ENCODE assay signal across 10 mouse cellular contexts in the genomic region with DNA sequence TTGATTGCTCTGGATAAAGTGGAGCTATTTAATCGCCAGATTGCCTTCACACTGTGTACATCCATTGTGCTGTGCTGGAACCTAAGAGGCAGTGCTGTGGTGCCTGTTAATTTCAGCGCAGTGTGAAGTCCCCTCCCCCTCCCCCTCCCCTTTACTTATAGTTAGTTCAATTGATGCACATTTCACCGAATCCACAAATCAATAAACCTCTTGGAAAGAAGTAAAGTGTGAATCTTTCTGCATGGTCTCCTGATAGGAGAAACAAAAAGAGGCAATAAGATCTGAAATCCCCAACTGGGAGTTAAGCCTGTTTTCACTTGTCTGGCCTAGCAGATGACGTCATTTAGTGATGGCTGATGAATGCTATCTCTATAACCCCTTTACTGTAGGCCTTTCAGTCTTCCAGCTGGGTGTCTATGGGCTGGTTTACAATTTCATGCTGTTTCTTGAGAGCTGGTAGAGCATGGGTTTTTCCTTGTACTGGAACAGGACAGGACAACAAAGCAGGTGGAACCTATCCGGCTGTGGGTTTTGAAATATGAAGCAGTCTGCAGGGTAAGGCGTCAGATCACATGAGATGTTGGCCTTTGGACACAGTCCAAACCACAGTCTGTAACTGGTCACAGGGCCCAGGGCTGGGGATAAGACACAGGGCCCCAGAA.
DNase-seq lines count a peak whose midpoint lies in the region; ATAC-seq lines count a peak whose summit lies in the region.
"Had no signal": no experiment of that assay in that cellular context is flagged by ENCODE, and none has a peak within 500 bp of the region (broad histone marks: within the 10 kb centered on the region; RNA-seq: fewer than 3 reads in every experiment).

No protein-coding gene starts in this region.

- no peak overlapping the region for H3K9ac ChIP-seq in neural tube, embryonic 11.5 days (ENCODE audit: low read length)
- no peak overlapping the region for H3K9ac ChIP-seq in intestine, embryonic 15.5 days
- H3K9ac ChIP-seq: heart, embryonic 15.5 days had no signal

- no peaks in the 10 kb centered on the region for H3K9me3 ChIP-seq in neural tube, embryonic 11.5 days (ENCODE audit: control insufficient read depth, low read length)
- H3K9me3 ChIP-seq in midbrain, embryonic 10.5 days (replicated peaks) = no peaks in the 10 kb centered on the region
- H3K9me3 ChIP-seq in intestine, embryonic 15.5 days = no peaks in the 10 kb centered on the region
- H3K9me3 ChIP-seq: heart, embryonic 15.5 days had no signal

- H3K27me3 ChIP-seq in neural tube, embryonic 11.5 days (ENCODE audit: control insufficient read depth, insufficient read depth, low read length) = no peaks in the 10 kb centered on the region
- no peaks in the 10 kb centered on the region for H3K27me3 ChIP-seq in midbrain, embryonic 10.5 days (ENCODE audit: low read depth, poor library complexity, severe bottlenecking)
- H3K27me3 ChIP-seq in intestine, embryonic 15.5 days (replicated peaks) = no peaks in the 10 kb centered on the region
- H3K27me3 ChIP-seq: heart, embryonic 15.5 days; Patski had no signal

- 0 out of 2 replicates have a peak, but pooled peaks have one; percentile 47 for ATAC-seq in frontal cortex, adult (ENCODE audit: low TSS enrichment)
- peak; percentile 91 for ATAC-seq in neural tube, embryonic 11.5 days (ENCODE audit: insufficient read depth, low FRiP score, low TSS enrichment)
- no peak for ATAC-seq in intestine, embryonic 15.5 days
- no peak for ATAC-seq in inflammation-experienced regulatory T-cells, adult 6 months
- ATAC-seq: Patski had no signal

- no peak for DNase-seq in frontal cortex, postnatal 14 days (ENCODE audit: low spot score in 2 of 2)
- peak; percentile 29 for DNase-seq in neural tube, embryonic 11.5 days (ENCODE audit: low spot score)
- DNase-seq in neural tube, embryonic 10.5 days (ENCODE audit: extremely low spot score, low spot score) = no peak
- no peak for DNase-seq in midbrain, embryonic 10.5 days (ENCODE audit: low spot score)
- DNase-seq in adrenal gland, postnatal 4 days (ENCODE audit: low spot score in 2 of 2) = no peak

- H3K36me3 ChIP-seq in neural tube, embryonic 11.5 days (ENCODE audit: control insufficient read depth, insufficient read depth, low read length) = no peaks in the 10 kb centered on the region
- no peaks in the 10 kb centered on the region for H3K36me3 ChIP-seq in midbrain, embryonic 10.5 days
- no peaks in the 10 kb centered on the region for H3K36me3 ChIP-seq in intestine, embryonic 15.5 days
- H3K36me3 ChIP-seq: heart, embryonic 15.5 days had no signal

- H3K4me1 ChIP-seq in neural tube, embryonic 11.5 days (ENCODE audit: control insufficient read depth, insufficient read depth, low read length) = no peaks in the 10 kb centered on the region
- peaks cover 16% of the 10 kb centered on the region for H3K4me1 ChIP-seq in midbrain, embryonic 10.5 days
- no peaks in the 10 kb centered on the region for H3K4me1 ChIP-seq in intestine, embryonic 15.5 days (replicated peaks)
- H3K4me1 ChIP-seq: heart, embryonic 15.5 days had no signal

- H3K27ac ChIP-seq in neural tube, embryonic 11.5 days (ENCODE audit: low read depth, low read length) = no peak overlapping the region
- peak overlapping the region; percentile 64; the same call in 1 of the 2 replicates for H3K27ac ChIP-seq in midbrain, embryonic 10.5 days (replicated peaks)
- no peak overlapping the region for H3K27ac ChIP-seq in intestine, embryonic 15.5 days
- H3K27ac ChIP-seq: heart, embryonic 15.5 days had no signal

- no peak overlapping the region for H3K4me3 ChIP-seq in neural tube, embryonic 11.5 days (ENCODE audit: low read depth, low read length)
- H3K4me3 ChIP-seq in midbrain, embryonic 10.5 days = no peak overlapping the region
- H3K4me3 ChIP-seq in intestine, embryonic 15.5 days (replicated peaks) = no peak overlapping the region
- H3K4me3 ChIP-seq: heart, embryonic 15.5 days had no signal

- no peak overlapping the region for H3K4me2 ChIP-seq in neural tube, embryonic 11.5 days (ENCODE audit: low read depth)
- no peak overlapping the region for H3K4me2 ChIP-seq in intestine, embryonic 15.5 days (replicated peaks)
- H3K4me2 ChIP-seq: heart, embryonic 15.5 days had no signal

- WGBS in neural tube, embryonic 11.5 days = 38% methylated on average over 6 of the region's 6 CpGs
- 44% methylated on average over 6 of the region's 6 CpGs for WGBS in midbrain, embryonic 10.5 days
- WGBS in intestine, embryonic 15.5 days = 53% methylated on average over 6 of the region's 6 CpGs

Comparison
In these comparisons a context has a peak if more than half of its experiments do, and no peak if none do; other contexts are left out.
1. ATAC-seq: peak in frontal cortex, adult (single experiment) and neural tube, embryonic 11.5 days (single experiment); none in intestine, embryonic 15.5 days (single experiment) and inflammation-experienced regulatory T-cells, adult 6 months (single experiment).